Mouse (Mus musculus): Measurements from ENCODE around the gene Fam222b. TPM values are rescaled to one million over a fixed set of nuclear protein-coding genes. Genes with fewer than 3 reads are reported as not detected.

Fam222b gene
- polyA plus RNA-seq, 1 experiment from 2014 or later = 13.3 TPM

GRCm38 (mm10) chr11:78138023-78138422, 43.6 kb downstream of the Fam222b start:
- no peak for DNase-seq (ENCODE audit: low spot score)
- Histone ChIP-seq H3K36me3 (ENCODE audit: insufficient read depth, low read length) (no peaks in the 10 kb centered on the region), H3K27ac (no peak overlapping the region), H3K4me1 (replicated peaks; ENCODE audit: insufficient read depth, low read length) (no peaks in the 10 kb centered on the region), H3K9ac (ENCODE audit: low read depth, low read length) (no peak overlapping the region), H3K9me3 (replicated peaks; ENCODE audit: low read length) (no peaks in the 10 kb centered on the region), H3K4me2 (ENCODE audit: low read length) (no peak overlapping the region), H3K4me3 (replicated peaks; ENCODE audit: low read depth, low read length) (no peak overlapping the region), H3K27me3 (ENCODE audit: insufficient read depth, low read length) (no peaks in the 10 kb centered on the region)
- whole genome bisulfite sequencing = 92% methylated on average over 3 of the region's 3 CpGs
- no peak for ATAC-seq (replicated peaks; ENCODE audit: low FRiP score, low read depth)
- TF ChIP-seq CTCF (IDR thresholded peaks at IDR 0.05; ENCODE audit: low read depth) = no peak

- 80% methylated on average over 5 of the region's 5 CpGs for WGBS
- Histone ChIP-seq H3K4me1 (replicated peaks; ENCODE audit: insufficient read depth, low read length) (no peaks in the 10 kb centered on the region), H3K27me3 (ENCODE audit: insufficient read depth, low read length) (no peaks in the 10 kb centered on the region), H3K4me2 (ENCODE audit: low read length) (no peak overlapping the region), H3K36me3 (ENCODE audit: insufficient read depth, low read length) (peaks cover 5% of the 10 kb centered on the region; the same call in 1 of the 2 replicates), H3K9me3 (replicated peaks; ENCODE audit: low read length) (no peaks in the 10 kb centered on the region), H3K9ac (ENCODE audit: low read depth, low read length) (no peak overlapping the region), H3K27ac (no peak overlapping the region), H3K4me3 (replicated peaks; ENCODE audit: low read depth, low read length) (no peak overlapping the region)
- no peak for ATAC-seq (replicated peaks; ENCODE audit: low FRiP score, low read depth)
- TF ChIP-seq CTCF (IDR thresholded peaks at IDR 0.05; ENCODE audit: low read depth) = no peak
- DNase-seq (ENCODE audit: low spot score) = no peak
Observed at GRCm38 (mm10) chr11:78140665-78141064, 46.2 kb downstream of the Fam222b start.

GRCm38 (mm10) chr11:78143520-78143919, 49.1 kb downstream of the Fam222b start:
- H3K4me2 ChIP-seq (ENCODE audit: low read length) = no peak overlapping the region
- DNase-seq (ENCODE audit: low spot score) (no peak), ATAC-seq (replicated peaks; ENCODE audit: low FRiP score, low read depth) (no peak)

GRCm38 (mm10) chr11:78146168-78146567, 51.7 kb downstream of the Fam222b start:
- no peak overlapping the region for H3K9ac ChIP-seq (ENCODE audit: low read depth, low read length)
- WGBS = 85% methylated on average over 5 of the region's 5 CpGs
- peak overlapping the region; percentile 56 for H3K27ac ChIP-seq
- ATAC-seq (replicated peaks; ENCODE audit: low FRiP score, low read depth) (0 out of 2 replicates have a peak, but pooled peaks have one; percentile 5), DNase-seq (ENCODE audit: low spot score) (no peak)
- no peak overlapping the region for H3K4me3 ChIP-seq (replicated peaks; ENCODE audit: low read depth, low read length)
- peak; percentile 49; the same call in 1 of the 2 replicates for TF ChIP-seq CTCF (IDR thresholded peaks at IDR 0.05; ENCODE audit: low read depth)
- no peaks in the 10 kb centered on the region for H3K9me3 ChIP-seq (replicated peaks; ENCODE audit: low read length)
- H3K4me2 ChIP-seq (ENCODE audit: low read length) = no peak overlapping the region
- H3K36me3 ChIP-seq (ENCODE audit: insufficient read depth, low read length) = peaks cover 17% of the 10 kb centered on the region
- H3K27me3 ChIP-seq (ENCODE audit: insufficient read depth, low read length) = no peaks in the 10 kb centered on the region
- no peaks in the 10 kb centered on the region for H3K4me1 ChIP-seq (replicated peaks; ENCODE audit: insufficient read depth, low read length)

More at GRCm38 (mm10) chr11:78143520-78143919, 49.1 kb downstream of the Fam222b start:
- H3K27me3 ChIP-seq (ENCODE audit: insufficient read depth, low read length) = no peaks in the 10 kb centered on the region
- H3K36me3 ChIP-seq (ENCODE audit: insufficient read depth, low read length) = peaks cover 12% of the 10 kb centered on the region; the same call in 1 of the 2 replicates
- no peak for TF ChIP-seq CTCF (IDR thresholded peaks at IDR 0.05; ENCODE audit: low read depth)
- 87% methylated on average over 2 of the region's 2 CpGs for WGBS
- H3K4me3 ChIP-seq (replicated peaks; ENCODE audit: low read depth, low read length) = no peak overlapping the region
- no peaks in the 10 kb centered on the region for H3K4me1 ChIP-seq (replicated peaks; ENCODE audit: insufficient read depth, low read length)
- peak overlapping the region; percentile 15; the same call in 1 of the 2 replicates for H3K27ac ChIP-seq
- H3K9ac ChIP-seq (ENCODE audit: low read depth, low read length) = no peak overlapping the region
- no peaks in the 10 kb centered on the region for H3K9me3 ChIP-seq (replicated peaks; ENCODE audit: low read length)

- Histone ChIP-seq H3K9me3 (replicated peaks; ENCODE audit: low read length) (no peaks in the 10 kb centered on the region), H3K9ac (ENCODE audit: low read depth, low read length) (no peak overlapping the region), H3K4me1 (replicated peaks; ENCODE audit: insufficient read depth, low read length) (no peaks in the 10 kb centered on the region), H3K27me3 (ENCODE audit: insufficient read depth, low read length) (no peaks in the 10 kb centered on the region), H3K36me3 (ENCODE audit: insufficient read depth, low read length) (peaks cover 17% of the 10 kb centered on the region), H3K4me3 (replicated peaks; ENCODE audit: low read depth, low read length) (no peak overlapping the region), H3K27ac (peak overlapping the region; percentile 56), H3K4me2 (ENCODE audit: low read length) (no peak overlapping the region)
- DNase-seq (ENCODE audit: low spot score) (no peak), ATAC-seq (replicated peaks; ENCODE audit: low FRiP score, low read depth) (peak; percentile 29; the same call in 1 of the 2 replicates)
- no peak for TF ChIP-seq CTCF (IDR thresholded peaks at IDR 0.05; ENCODE audit: low read depth)
- 89% methylated on average over 6 of the region's 6 CpGs for WGBS
Observed at GRCm38 (mm10) chr11:78146707-78147543, 52.5 kb downstream of the Fam222b start.

GRCm38 (mm10) chr11:78151161-78151560, 56.7 kb downstream of the Fam222b start:
- WGBS = 54% methylated on average over 1 of the region's 1 CpGs
- Histone ChIP-seq H3K9me3 (replicated peaks; ENCODE audit: low read length) (no peaks in the 10 kb centered on the region), H3K9ac (ENCODE audit: low read depth, low read length) (no peak overlapping the region), H3K27me3 (ENCODE audit: insufficient read depth, low read length) (no peaks in the 10 kb centered on the region), H3K27ac (no peak overlapping the region), H3K4me1 (replicated peaks; ENCODE audit: insufficient read depth, low read length) (no peaks in the 10 kb centered on the region), H3K4me3 (replicated peaks; ENCODE audit: low read depth, low read length) (no peak overlapping the region), H3K36me3 (ENCODE audit: insufficient read depth, low read length) (peaks cover 21% of the 10 kb centered on the region), H3K4me2 (ENCODE audit: low read length) (no peak overlapping the region)
- peak; percentile 47 for DNase-seq (ENCODE audit: low spot score)
- ATAC-seq (replicated peaks; ENCODE audit: low FRiP score, low read depth) = no peak
- TF ChIP-seq CTCF (IDR thresholded peaks at IDR 0.05; ENCODE audit: low read depth) = peak; percentile 70

All from kidney, postnatal 0 days (tissue).